Mouse (Mus musculus): ENCODE results near the gene Commd8. TPM values are rescaled to one million over a fixed set of nuclear protein-coding genes. Genes with fewer than 3 reads are reported as not detected.
A peak's percentile ranks its signal among the peaks of the same experiment; 100 is the strongest.

Gene Commd8
- 57.9 and 60.8 TPM in 2 replicates for total RNA-seq (2017)

- peak; percentile 78 to 79 for ATAC-seq (replicated peaks in 1 of 2; ENCODE audit: insufficient read depth in 1 of 2, low FRiP score in 2 of 2, low TSS enrichment in 1 of 2, low read depth in 1 of 2, poor library complexity in 2 of 2, severe bottlenecking in 2 of 2)
These were observed at the start of gene Commd8 for GRCm38 (mm10) chr5:72167594-72168284. Gene Commd8 (minus strand): TSS chr5:72168189.

- ATAC-seq (replicated peaks in 1 of 2; ENCODE audit: insufficient read depth in 1 of 2, low FRiP score in 2 of 2, low TSS enrichment in 1 of 2, low read depth in 1 of 2, poor library complexity in 2 of 2, severe bottlenecking in 2 of 2), result no peak
These were observed 43.8 kb upstream of the Commd8 start for GRCm38 (mm10) chr5:72211741-72212140.

- no peak for ATAC-seq (replicated peaks in 1 of 2; ENCODE audit: insufficient read depth in 1 of 2, low FRiP score in 2 of 2, low TSS enrichment in 1 of 2, low read depth in 1 of 2, poor library complexity in 2 of 2, severe bottlenecking in 2 of 2)
These were observed 42.8 kb upstream of the Commd8 start for GRCm38 (mm10) chr5:72210812-72211139.

- no peak for ATAC-seq (replicated peaks in 1 of 2; ENCODE audit: insufficient read depth in 1 of 2, low FRiP score in 2 of 2, low TSS enrichment in 1 of 2, low read depth in 1 of 2, poor library complexity in 2 of 2, severe bottlenecking in 2 of 2)
These were observed 42.3 kb upstream of the Commd8 start for GRCm38 (mm10) chr5:72210123-72210811.

GRCm38 (mm10) chr5:72208515-72208914, 40.5 kb upstream of the Commd8 start:
- peak; percentile 37 to 47; a peak in 2 of 4 replicates for ATAC-seq (replicated peaks in 1 of 2; ENCODE audit: insufficient read depth in 1 of 2, low FRiP score in 2 of 2, low TSS enrichment in 1 of 2, low read depth in 1 of 2, poor library complexity in 2 of 2, severe bottlenecking in 2 of 2)

GRCm38 (mm10) chr5:72205271-72205670, 37.3 kb upstream of the Commd8 start:
- ATAC-seq (replicated peaks in 1 of 2; ENCODE audit: insufficient read depth in 1 of 2, low FRiP score in 2 of 2, low TSS enrichment in 1 of 2, low read depth in 1 of 2, poor library complexity in 2 of 2, severe bottlenecking in 2 of 2), result no peak

GRCm38 (mm10) chr5:72204507-72204906, 36.5 kb upstream of the Commd8 start:
- no peak; a peak in 1 of 4 replicates for ATAC-seq (replicated peaks in 1 of 2; ENCODE audit: insufficient read depth in 1 of 2, low FRiP score in 2 of 2, low TSS enrichment in 1 of 2, low read depth in 1 of 2, poor library complexity in 2 of 2, severe bottlenecking in 2 of 2)

- 0 out of 4 replicates have a peak, but pooled peaks of 1 of the 2 experiments have one; percentile 3 for ATAC-seq (replicated peaks in 1 of 2; ENCODE audit: insufficient read depth in 1 of 2, low FRiP score in 2 of 2, low TSS enrichment in 1 of 2, low read depth in 1 of 2, poor library complexity in 2 of 2, severe bottlenecking in 2 of 2)
These were observed 35.7 kb upstream of the Commd8 start for GRCm38 (mm10) chr5:72203734-72204073.

GRCm38 (mm10) chr5:72203028-72203733, 35.2 kb upstream of the Commd8 start:
- peak; percentile 96 to 99 for ATAC-seq (replicated peaks in 1 of 2; ENCODE audit: insufficient read depth in 1 of 2, low FRiP score in 2 of 2, low TSS enrichment in 1 of 2, low read depth in 1 of 2, poor library complexity in 2 of 2, severe bottlenecking in 2 of 2)

- no peak for ATAC-seq (replicated peaks in 1 of 2; ENCODE audit: insufficient read depth in 1 of 2, low FRiP score in 2 of 2, low TSS enrichment in 1 of 2, low read depth in 1 of 2, poor library complexity in 2 of 2, severe bottlenecking in 2 of 2)
These were observed 34.0 kb upstream of the Commd8 start for GRCm38 (mm10) chr5:72202016-72202415.

- no peak for ATAC-seq (replicated peaks in 1 of 2; ENCODE audit: insufficient read depth in 1 of 2, low FRiP score in 2 of 2, low TSS enrichment in 1 of 2, low read depth in 1 of 2, poor library complexity in 2 of 2, severe bottlenecking in 2 of 2)
These were observed 33.6 kb upstream of the Commd8 start for GRCm38 (mm10) chr5:72201600-72201999.

GRCm38 (mm10) chr5:72195442-72195841, 27.5 kb upstream of the Commd8 start:
- no peak for ATAC-seq (replicated peaks in 1 of 2; ENCODE audit: insufficient read depth in 1 of 2, low FRiP score in 2 of 2, low TSS enrichment in 1 of 2, low read depth in 1 of 2, poor library complexity in 2 of 2, severe bottlenecking in 2 of 2)

- no peak for ATAC-seq (replicated peaks in 1 of 2; ENCODE audit: insufficient read depth in 1 of 2, low FRiP score in 2 of 2, low TSS enrichment in 1 of 2, low read depth in 1 of 2, poor library complexity in 2 of 2, severe bottlenecking in 2 of 2)
These were observed 23.9 kb upstream of the Commd8 start for GRCm38 (mm10) chr5:72191932-72192331.

GRCm38 (mm10) chr5:72191154-72191553, 23.2 kb upstream of the Commd8 start:
- no peak for ATAC-seq (replicated peaks in 1 of 2; ENCODE audit: insufficient read depth in 1 of 2, low FRiP score in 2 of 2, low TSS enrichment in 1 of 2, low read depth in 1 of 2, poor library complexity in 2 of 2, severe bottlenecking in 2 of 2)

- peak in 1 of 2 experiments; percentile 13; a peak in 1 of 4 replicates for ATAC-seq (replicated peaks in 1 of 2; ENCODE audit: insufficient read depth in 1 of 2, low FRiP score in 2 of 2, low TSS enrichment in 1 of 2, low read depth in 1 of 2, poor library complexity in 2 of 2, severe bottlenecking in 2 of 2)
These were observed 16.6 kb upstream of the Commd8 start for GRCm38 (mm10) chr5:72184437-72185100.

GRCm38 (mm10) chr5:72183929-72184328, 15.9 kb upstream of the Commd8 start:
- ATAC-seq (replicated peaks in 1 of 2; ENCODE audit: insufficient read depth in 1 of 2, low FRiP score in 2 of 2, low TSS enrichment in 1 of 2, low read depth in 1 of 2, poor library complexity in 2 of 2, severe bottlenecking in 2 of 2), result peak; percentile 65 to 75

- ATAC-seq (replicated peaks in 1 of 2; ENCODE audit: insufficient read depth in 1 of 2, low FRiP score in 2 of 2, low TSS enrichment in 1 of 2, low read depth in 1 of 2, poor library complexity in 2 of 2, severe bottlenecking in 2 of 2), result peak; percentile 81
These were observed 14.8 kb upstream of the Commd8 start for GRCm38 (mm10) chr5:72182804-72183203.

GRCm38 (mm10) chr5:72181194-72181593, 13.2 kb upstream of the Commd8 start:
- peak; percentile 36 to 42 for ATAC-seq (replicated peaks in 1 of 2; ENCODE audit: insufficient read depth in 1 of 2, low FRiP score in 2 of 2, low TSS enrichment in 1 of 2, low read depth in 1 of 2, poor library complexity in 2 of 2, severe bottlenecking in 2 of 2)
